Mouse (Mus musculus) right cerebral cortex, postnatal 25 days (tissue): Measurements from ENCODE around the gene Fam189a1.

Experiments
- DNase-seq: peaks from one replicate; pipeline ENCODE4 v3.0.0; 2022

Fam189a1 gene

DNA sequence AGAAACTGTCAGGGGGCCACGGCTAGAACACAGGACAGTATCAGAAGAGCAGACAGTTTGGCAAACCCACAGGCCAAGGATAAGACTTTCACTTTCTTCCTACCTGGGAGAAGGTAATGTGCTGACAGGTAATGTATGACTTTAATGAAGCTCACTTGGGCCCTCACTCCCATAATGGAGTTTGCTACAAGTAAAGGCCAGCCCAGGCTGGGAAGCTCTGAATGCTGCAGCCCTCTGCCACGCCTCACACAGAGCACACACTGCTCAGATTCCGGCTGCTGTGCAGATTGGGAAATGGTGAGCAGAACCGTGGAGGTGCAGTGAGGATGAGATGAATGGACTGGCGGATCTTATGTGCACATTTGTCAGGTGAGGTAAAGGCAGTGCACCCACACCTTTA, 211.7 kb downstream of the Fam189a1 start:
- DNase-seq: no peak

DNA sequence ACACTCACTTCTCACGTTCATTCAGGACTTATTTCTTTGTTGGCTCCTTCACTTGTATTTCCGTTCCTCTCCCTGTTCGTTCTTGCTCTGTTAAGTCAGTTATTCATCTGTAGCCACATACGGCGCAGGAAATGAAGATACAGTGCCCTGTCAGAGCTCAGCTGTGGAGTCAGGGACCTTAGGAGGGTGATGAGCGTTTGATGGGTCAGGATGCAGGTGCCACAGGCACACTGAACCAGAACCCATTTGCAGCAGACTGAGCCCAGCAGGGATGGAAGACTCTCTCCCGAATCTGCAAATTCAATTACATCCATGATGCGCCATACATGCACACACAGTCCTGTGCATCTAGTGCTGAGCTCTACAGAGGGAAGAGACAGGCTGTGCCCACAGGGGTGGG, 212.2 kb downstream of the Fam189a1 start:
- DNase-seq: no peak

DNA sequence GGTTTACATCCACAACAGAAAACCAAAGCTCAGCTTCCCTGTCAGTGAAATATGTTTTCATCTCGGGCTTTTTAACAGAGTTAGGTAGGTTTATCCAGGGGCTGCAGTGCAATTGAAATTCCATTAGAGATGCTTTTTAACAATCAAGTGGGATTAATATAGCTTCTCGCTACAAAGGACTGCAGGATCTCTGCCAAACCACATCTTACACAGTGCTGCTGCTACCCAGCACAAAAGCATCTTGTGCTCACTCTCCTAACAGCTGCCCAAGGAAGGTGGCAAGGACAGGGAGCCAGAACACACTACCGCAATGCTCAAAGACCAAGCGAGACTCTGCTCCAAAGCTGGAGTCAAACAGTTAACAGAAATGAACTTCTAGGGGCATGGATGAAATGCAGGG, 219.4 kb downstream of the Fam189a1 start:
- no peak for DNase-seq

- no peak for DNase-seq
These were observed 222.3 kb downstream of the Fam189a1 start for GRCm38 (mm10) chr7:64934115-64934514.

GRCm38 (mm10) chr7:64930980-64931379, 225.4 kb downstream of the Fam189a1 start:
- DNase-seq: no peak

GRCm38 (mm10) chr7:64923918-64924317, 232.5 kb downstream of the Fam189a1 start:
- no peak for DNase-seq

DNA sequence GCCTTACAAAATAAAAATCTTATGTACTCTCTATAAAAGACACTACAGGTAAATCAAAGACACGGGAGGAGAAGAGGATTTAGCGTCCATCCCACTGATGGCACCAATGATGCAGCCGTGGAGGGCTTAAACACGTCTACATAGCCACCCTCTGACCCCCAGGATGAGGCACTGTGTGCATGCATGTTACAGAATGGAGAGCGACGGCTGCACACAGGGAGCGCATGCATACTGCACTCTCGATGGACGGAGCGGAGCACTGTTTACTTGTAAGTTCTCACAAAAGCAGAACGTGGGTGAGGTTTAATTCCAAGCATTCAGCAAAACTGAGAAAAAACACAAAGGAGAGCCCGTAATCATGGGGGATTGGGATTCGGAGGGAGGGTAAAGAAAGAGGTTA, 235.2 kb downstream of the Fam189a1 start:
- DNase-seq: no peak

GRCm38 (mm10) chr7:64920735-64921134, 235.6 kb downstream of the Fam189a1 start:
- no peak for DNase-seq

DNA sequence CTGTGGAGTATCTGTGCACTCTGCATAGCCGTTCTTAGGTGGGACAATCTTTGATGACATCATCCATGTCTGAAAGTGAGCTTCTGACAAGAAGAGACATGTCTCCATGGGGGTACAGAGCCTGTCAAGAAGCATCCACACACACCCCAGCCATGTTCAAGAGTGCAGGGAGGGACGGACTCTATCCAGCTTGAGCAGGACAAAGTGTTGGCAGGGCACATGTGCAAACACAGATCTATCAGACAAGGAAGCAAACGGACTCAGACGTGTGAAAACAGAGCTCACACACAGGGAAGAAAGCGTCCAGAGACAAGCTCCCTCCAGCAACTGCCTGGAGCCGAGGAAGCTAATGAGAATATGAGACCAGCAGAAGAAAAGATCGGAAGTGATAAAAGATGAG, 239.7 kb downstream of the Fam189a1 start:
- no peak for DNase-seq

- no peak for DNase-seq
These were observed 241.2 kb downstream of the Fam189a1 start for GRCm38 (mm10) chr7:64915121-64915520.

- DNase-seq: no peak
These were observed 244.4 kb downstream of the Fam189a1 start for GRCm38 (mm10) chr7:64911945-64912344.

DNA sequence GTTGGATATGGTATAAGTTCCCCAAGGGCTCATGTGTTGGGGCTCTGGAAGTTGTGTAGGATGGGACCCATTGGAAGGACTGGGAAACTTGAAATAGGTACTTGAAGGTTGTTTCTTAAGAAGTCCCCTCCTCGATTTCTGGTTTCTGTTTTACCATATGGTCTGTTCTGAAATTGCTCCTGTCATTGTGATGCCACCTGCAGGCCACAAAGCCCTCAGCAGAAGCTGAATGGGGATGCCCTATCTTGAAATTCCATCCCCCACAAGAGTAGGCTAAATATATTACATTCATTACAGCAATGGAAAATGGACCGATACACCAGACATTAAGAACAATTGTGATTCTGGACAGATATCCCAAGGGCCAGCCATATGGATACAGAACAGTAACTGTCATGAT, 246.2 kb downstream of the Fam189a1 start:
- no peak for DNase-seq

GRCm38 (mm10) chr7:64906955-64907354, 249.4 kb downstream of the Fam189a1 start:
- DNase-seq: no peak

DNA sequence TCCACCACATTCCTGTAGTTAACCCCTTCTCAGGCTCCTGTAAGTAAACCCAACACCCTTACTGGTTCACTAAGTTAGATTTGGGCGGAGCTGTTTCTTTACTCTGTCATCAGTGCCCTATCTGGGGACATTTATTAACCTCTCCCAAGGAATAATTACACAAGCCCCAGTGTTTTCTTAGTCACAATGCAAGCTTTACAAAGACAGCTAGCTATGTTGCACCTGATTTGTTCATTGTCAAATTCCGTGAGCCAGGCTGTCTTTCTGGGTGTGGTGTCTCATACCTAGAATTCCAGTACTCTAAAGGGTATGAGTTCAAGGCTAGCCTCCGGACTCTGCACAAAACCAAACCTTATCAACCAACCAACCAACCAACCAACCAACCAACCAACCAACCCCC, 250.9 kb downstream of the Fam189a1 start:
- DNase-seq: no peak

GRCm38 (mm10) chr7:64900249-64900648, 256.1 kb downstream of the Fam189a1 start:
- no peak for DNase-seq

DNA sequence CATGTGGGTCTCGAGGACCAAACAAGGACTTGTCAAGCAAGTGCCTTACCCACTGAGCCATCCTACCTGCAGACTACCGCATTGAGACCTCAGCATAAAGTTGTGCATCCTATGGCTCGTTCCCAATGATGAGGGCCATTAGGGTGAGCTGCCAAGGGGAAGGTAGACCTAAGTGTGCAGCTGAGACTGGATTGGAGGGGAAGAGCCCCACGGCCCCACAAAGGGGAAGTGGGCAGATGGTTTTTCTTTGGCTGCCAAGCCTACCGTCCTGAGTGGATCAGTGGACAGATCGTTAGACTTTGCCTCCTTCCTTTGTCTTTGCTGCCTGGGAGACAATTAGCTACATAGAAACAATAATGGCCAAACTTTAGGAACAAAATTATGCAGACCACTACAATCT, 259.8 kb downstream of the Fam189a1 start:
- DNase-seq: no peak

DNA sequence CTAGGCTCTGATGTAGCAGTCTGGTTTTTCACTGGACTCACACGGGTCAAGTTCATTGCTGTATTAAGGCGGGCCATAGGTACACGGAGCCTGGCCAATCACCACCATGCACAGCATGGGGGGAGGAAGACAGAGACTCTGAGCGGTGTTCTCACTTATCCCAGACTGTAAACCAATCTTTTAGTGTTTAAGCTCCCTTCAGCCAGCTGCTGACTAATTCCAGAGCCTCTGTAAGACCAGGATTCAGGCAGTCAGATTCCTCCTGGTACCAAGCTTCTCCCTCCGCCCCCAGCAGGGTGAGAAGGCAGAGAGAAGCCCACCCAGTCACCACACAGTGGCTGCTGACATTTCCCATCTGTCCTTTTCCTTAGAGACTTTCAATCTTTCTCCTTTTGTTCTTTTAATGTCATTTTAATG, 260.7 kb downstream of the Fam189a1 start:
- DNase-seq: no peak

GRCm38 (mm10) chr7:64891139-64891538, 265.2 kb downstream of the Fam189a1 start:
- no peak for DNase-seq

GRCm38 (mm10) chr7:64889919-64890318, 266.5 kb downstream of the Fam189a1 start:
- DNase-seq: no peak

GRCm38 (mm10) chr7:64884187-64884862, 272.0 kb downstream of the Fam189a1 start:
- no peak for DNase-seq

DNA sequence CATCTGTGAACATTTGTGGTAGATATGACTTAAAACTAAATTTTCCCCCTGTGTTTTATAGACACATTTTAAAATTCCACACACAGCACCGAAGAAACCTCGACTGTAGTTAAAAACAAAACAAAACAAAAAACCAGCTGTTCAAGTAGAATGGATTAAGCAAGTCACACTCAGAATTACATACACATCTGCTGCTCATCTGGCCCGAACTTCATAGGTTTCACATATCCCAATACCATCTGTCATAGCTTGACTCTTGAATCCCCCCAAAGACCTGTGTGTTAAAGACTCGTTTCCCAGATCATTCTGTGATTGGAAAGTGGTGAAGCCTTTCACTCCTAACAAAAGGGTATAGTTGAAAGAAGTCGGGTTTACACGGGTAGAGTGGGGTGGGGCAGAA, 274.1 kb downstream of the Fam189a1 start:
- DNase-seq: no peak

- DNase-seq: no peak
These were observed 275.0 kb downstream of the Fam189a1 start for GRCm38 (mm10) chr7:64881387-64881786.

DNA sequence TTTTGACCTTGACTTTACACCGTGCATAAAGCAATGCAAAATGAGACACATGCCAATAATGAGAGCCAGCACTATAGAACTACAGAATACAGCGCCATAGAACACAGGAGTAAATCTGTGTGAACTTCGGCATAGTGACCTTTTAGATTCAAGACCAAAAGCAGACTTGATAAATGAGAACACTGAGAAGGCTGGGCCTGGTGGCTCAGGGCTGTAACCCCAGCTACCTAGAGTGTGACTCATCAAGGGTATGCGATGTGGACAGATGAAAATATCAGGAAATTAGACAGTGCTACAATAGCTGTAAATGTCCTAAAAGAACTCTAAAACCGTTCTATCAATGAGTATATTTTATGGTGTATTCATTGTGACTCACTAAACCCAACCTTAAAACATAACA, 276.0 kb downstream of the Fam189a1 start:
- DNase-seq: no peak

DNA sequence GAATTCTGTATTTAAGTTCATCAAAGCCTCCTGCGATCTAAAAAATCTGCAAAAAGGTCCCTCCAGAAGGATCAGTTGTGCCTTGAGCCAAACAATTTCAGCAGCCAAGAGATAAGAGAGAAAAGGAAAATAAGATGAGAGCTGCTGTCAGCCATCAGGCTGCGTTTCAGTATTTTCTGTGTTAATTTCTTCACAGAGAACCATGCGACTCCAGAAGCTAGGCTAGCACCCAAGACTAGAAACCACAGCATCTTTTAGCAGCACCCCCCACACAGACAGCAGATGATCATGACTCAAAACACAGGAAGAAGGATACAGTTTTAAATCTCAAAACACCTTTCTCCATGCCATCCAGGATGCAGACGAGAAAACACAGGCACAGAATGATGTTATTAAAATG, 281.4 kb downstream of the Fam189a1 start:
- DNase-seq: no peak

DNA sequence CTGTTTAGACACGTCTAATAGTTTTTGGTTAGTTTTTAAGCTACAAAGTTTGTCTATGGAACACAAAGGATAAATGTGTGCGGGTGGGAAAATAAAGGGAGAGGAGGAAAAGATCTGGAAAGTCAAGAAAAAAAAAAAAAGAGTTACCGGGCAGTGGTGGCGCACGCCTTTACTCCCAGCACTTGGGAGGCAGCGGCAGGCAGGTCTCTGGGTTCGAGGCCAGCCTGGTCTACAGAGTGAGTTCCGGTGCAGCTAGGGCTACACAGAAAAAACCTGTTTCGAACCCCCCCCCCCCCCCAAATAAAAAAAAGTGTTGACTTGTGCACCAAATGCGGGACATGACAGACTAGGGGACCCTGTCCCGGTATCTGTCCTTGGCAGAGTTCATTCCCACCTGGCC, 283.1 kb downstream of the Fam189a1 start:
- DNase-seq: no peak
